Mouse (Mus musculus) lung, adult 2 months (tissue): ENCODE measurements around the gene Safb.
"Not testable (repeated sequence)": the region's sequence is repeated elsewhere in the genome, so short reads cannot be mapped to it uniquely, and the experiment has no call there.

Source experiments
- CTCF ChIP-seq: fragments of 200-500 bp; IDR thresholded peaks from 2 replicates; pipeline ENCODE4 v1.5.1; 2011; ENCODE audit warnings: mild to moderate bottlenecking, low read length, control low read depth; ENCODE audit not compliant: insufficient read depth
- POLR2A ChIP-seq: fragments of 200-500 bp; IDR thresholded peaks from 2 replicates; pipeline ENCODE4 v1.6.1; 2011; ENCODE audit warnings: low read depth, mild to moderate bottlenecking, control low read depth, low read length, borderline replicate concordance; ENCODE audit errors: extremely low read depth

DNA sequence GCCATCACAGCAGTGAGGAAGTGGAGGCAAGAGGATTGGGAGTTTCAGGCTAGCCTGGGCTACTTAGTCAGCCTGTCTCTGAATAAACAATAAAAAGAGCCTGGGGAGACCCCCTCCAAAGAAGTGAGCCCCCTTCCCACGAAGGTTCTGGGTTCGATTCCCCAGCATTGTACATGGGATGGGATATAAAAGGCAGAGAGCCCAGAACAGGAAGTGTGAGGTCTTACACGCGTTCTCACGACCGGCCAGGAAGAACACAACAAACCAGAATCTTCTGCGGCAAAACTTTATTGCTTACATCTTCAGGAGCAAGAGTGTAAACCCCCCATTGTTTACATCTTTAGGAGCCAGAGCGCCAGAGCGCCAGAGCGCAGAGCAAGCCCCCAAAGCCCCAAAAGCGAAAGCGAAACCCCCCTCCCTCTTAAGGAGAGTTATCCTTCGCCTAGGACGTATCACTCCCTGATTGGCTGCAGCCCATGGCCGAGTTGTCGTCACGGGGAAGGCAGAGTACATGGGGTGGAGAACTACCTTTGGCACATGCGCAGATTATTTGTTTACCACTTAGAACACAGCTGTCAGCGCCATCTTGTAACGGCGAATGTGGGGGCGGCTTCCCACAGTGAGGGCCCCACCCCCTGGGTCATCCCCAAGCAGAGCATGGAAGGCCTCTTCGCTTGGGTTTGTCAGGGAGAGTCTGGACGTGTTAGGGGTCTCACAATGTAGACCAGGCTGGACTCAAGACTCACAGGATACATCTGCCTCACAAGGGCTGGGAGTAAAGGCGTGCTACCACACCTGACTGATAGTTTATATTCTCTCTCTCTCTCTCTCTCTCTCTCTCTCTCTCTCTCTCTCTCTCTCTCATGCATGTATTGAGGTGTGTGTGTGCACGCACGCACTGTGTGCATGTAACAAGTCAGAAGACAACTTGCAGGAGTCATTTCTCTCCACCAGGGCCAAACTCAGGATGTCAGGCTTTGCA lies 45.5 kb downstream of the Safb start:
- not testable (repeated sequence) for TF ChIP-seq CTCF, POLR2A
